Mouse (Mus musculus): ENCODE measurements around the gene Hmga1.

The Hmga1 gene

DNA sequence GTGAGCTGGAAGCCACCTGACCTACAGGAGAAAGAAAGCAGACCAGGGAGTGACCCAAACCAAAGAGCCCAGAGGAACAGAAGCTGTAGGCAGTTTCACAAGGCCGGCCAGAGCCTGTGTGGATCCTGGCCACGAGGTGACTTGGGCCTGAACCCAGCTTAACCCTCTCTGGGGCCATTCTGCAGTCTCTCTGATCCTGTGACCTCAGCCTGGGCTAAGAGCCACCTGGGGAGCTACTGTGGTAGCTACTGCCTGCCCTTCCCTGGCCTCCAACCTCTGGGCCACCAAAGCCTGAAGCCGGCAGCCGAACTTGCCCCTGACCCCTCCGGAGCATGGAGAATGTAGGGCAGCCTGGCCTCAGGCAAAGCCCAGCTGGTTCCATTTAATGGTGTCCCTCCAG is 27.5 kb upstream of the Hmga1 start:
- DNase-seq: no peak

DNA sequence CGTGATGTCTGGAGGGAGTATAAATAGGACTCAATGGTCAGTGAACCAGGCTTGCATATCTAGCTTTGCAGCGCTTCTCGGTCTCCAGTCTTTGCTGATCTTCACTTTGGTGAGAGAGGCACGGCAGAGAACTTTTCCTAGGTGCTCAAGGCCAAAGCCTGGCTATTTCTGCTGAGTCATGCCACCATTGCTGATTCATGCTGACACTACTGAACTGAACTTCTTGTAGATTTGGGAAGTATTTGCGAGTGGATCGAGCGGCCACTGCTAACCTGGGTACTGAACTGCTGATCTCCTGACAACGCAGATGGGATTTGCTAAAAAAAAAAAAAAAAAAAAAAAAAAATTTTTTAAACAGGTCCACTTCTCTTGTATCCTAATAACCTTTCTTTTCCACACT is 24.2 kb upstream of the Hmga1 start:
- peak; percentile 78 for DNase-seq

DNA sequence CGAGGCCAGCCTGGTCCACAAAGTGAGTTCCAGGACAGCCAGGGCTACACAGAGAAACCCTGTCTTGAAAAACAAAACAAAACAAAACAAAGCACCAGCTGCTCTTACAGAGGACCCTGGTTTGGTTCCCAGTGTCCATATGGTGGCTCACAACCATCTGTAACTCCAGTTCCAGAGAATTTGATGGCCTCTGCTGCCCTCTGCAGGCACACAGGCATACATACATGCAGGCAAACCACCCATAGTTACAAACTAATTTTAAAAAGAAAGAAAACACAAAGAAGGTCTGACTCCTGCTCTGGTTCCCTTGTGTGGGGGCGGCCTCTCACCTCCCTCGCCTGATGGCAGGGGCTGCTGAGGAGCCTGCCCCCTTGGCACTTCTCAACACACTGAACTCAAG is 22.9 kb upstream of the Hmga1 start:
- DNase-seq: no peak

DNA sequence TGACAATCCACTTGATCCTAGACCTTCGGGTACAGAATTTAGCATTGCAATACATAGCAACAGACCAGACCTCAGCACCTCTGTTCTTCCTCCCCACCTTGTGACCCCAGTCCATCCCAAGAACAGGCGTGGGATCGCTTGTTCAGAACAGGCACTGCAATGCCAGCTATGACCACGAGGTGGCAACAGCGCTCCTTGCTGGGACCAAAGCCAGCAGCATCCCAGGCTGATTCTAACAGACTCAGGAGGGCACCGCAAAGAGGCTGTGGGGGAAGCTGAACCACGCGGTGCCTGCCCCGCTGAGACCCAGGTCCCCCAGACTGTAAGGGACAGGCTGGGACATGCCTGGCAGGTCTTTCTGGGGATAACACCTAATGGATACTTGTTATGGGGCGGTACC is 21.6 kb upstream of the Hmga1 start:
- peak; percentile 89 for DNase-seq

DNA sequence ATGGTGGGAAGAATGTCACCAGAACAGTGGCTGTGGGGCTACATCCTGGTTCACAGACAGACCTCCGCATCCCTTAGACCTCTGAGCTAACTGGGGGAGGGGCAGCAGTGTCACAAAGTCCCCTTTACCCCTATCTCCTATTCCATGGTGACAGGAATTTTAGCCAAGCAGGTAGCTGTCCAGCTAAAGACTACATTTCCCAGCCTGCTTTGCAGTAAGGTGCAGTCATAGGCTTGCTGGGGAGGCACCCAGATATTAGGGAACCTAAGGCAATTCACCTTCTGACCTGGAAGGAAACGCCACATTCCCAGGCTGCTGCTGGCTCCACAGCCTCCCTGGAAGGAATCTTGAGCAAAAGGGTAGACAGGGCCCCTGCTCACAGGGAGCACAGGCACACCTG is 15.0 kb upstream of the Hmga1 start:
- DNase-seq: no peak

DNA sequence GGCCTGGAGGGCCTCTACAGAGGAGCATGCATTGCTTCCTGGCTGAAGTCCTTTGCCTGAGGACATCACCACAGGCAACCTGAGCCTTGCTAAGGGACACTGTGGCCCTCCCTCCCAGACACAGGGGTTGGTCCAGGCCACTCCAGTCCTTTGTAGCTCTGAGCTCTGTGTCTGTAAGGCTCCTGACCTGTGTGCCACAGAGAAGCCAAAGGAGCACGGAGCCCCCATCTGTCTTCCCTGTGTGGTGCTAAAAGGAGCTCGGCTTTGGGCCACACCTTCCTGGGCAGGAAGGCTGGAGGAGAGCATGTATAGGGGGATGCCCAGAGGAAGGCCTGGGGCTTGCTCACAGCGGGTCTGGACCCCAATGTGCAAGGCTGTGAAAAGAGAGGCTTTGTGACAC is 14.3 kb upstream of the Hmga1 start:
- no peak for DNase-seq

DNA sequence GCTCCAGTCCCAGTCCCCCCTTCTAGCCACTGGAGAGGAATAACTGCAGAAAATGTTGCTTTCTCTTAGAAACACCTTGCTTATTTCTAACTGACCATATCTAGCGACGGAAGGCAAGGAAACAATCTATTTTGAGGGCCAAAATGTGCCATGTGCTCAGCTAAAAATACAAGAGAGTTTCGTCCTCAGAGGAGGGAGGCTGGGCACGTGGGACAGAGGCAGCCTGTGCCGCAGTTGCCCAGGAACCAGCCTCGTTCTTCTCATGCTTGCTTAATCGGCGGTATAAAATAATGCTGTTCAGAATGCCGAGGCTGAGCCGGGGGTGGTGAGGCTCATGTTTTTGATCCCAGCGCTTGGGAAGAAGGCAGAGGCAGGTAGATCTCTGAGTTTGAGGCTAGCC is 11.7 kb upstream of the Hmga1 start:
- no peak for DNase-seq

DNA sequence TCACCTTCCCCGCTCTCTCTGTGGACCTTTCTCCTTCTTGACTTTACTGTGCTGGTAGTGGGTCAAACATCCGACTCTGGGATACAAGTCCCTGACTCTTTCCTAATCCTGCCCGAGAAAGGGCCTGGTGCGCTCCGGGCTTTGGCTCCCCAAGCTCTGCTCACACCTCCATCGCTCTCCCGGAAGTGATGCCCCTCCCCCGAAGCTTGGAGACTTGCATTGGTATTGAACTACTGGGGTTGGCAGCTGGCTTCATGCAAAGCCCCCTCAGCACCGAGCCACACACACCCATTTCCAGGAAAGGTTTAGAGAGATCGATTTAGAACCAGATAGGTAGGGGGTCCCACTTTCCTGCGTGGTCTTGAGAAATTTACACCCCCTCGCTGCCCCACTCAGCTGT is 10.3 kb upstream of the Hmga1 start:
- no peak for DNase-seq

DNA sequence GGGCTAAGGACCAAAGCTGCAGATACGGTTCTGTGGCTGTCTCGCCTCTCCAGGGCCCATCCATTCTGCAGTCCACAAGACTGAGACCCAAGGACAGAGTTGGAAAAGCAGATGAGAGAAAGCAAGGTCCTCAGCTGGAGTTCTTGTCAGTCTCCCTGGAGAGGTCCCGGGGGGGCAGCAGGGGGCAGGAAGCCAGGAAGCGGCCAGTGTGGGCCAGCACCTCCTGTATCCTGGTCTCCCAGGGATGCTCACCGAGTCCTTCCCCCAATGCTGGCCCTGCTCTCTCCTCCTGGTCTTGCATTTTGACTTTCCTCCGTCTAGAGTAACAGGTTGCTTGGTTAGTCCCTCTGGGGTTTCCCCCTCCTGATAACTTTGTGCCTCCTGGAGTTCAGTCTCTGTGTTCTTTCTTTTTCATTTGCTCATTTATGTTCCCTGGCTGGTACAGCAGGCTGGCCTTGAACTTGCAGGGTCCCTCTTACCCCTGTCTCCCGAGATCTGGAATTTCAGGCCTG is 9.7 kb upstream of the Hmga1 start:
- no peak for DNase-seq

DNA sequence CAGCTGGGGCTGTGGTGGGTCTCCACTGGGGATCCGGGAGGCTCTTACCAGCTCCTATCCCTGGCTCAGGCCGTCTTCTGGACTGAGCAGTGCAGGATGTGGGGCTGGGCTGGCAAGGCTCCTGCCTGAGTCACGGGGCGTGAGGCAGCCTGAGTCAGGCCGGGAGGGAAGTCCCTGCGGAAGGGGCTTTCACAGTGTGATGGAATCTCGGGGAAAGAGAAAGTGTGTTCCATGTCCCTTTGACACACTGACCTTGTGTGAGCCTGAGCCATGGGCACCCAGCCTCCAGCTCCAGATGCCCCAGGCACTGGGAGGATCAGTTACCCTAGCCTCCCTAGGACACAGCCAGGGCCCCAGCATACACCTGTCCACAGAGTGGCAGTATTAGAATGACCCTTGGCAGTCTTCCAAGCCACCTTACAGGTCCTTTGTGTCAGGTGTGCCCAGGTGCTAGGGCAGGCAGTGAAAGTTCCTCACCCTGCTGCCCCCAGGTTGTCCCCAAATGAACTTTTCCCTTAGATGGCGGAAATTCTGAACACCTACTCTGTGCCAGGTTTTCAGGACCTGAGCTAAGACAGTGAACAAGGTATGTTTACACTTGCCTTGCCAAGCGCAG is 8.9 kb upstream of the Hmga1 start:
- no peak for DNase-seq

DNA sequence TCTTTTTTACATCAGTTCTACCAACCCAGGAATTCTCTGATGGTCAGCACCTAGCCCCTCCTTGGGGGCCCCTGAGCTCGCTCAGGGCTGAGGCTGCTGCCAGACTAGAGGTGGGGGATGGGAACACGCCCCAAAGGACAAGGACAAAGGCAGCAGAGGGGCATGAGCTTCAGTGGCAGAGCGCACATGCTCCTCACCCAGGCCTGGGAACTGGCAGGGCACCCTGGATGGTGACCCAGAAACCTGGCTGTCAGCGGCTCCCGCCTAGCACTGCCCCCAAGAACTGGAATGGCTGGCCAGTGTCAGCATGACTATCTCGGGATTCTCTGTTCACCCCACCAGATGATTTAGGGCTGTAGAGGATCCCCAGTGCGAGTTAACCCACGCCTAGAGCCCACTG is 7.1 kb upstream of the Hmga1 start:
- no peak for DNase-seq

DNA sequence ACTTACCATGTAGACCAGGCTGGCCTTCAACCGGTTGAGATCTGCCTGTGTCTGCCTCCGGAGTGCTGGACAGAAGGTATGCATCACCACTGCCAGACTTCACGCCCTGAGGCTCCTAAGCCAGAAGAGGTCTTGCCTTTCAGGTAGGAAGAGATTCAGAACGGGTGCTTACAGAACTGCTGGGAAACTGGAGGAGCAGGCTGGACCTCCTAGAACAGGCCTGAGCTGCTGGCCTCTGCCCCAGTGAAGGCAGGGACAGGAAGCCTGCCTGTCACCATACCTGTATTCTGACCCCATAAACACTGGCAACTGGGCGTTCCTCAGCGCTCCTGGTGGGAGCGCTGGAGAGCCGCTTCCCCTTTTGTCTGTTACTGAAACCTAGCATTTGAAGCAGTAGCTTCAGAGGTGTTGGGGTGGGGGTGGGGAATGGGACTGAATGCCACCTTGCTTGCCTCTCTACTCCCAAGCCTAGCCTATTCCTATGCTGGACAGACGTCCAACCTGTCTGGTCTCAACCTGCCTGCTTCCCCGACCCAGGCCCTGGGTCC is 4.8 kb upstream of the Hmga1 start:
- no peak for DNase-seq

DNA sequence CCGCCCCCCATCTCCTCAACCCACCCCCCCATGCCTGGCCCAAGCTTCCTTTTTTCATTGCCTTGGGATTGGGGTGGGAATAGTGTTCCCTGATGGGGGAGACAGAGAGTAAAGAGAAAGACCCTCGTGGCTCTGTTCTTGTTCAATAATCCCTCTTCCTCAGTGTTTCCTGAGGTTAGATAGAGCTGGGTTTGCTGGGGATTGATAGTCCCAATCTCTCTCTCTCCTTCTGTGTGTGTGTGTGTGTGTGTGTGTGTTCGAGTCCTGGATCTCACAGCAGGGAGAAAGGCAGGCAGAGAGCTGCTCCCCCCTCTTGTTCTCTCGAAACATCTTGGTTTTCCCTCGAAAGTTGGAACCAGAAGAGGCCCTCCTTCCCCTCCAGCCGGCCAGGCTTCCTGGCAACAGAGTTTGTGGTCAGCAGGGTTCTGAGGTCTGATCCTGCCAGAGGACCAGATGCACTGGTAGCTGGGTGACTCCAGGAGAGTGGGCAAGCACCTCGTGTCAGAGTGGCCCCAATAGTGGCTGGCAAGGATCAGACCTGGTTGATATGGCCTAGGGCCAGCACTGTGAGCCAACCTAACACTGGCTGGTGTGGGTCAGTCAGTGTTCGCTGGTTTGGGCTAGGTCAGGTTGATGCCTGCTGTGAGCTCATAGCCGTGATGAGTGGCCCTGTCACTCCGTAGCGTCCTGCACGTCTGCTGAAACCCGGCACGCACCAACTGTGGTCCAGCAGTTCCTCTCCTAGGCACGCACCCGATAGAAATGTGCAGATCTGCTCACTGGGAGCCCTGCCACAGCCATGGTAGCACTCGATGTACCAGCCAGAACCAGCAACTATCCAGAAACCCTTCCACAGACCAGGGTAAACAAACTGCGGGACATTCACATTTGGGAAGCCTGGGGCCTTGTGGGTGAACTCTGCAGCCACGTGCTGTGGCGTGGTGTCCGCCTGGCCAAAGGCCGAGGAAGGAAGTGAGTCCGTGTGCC is 3.8 kb upstream of the Hmga1 start:
- DNase-seq: peak; percentile 38

DNA sequence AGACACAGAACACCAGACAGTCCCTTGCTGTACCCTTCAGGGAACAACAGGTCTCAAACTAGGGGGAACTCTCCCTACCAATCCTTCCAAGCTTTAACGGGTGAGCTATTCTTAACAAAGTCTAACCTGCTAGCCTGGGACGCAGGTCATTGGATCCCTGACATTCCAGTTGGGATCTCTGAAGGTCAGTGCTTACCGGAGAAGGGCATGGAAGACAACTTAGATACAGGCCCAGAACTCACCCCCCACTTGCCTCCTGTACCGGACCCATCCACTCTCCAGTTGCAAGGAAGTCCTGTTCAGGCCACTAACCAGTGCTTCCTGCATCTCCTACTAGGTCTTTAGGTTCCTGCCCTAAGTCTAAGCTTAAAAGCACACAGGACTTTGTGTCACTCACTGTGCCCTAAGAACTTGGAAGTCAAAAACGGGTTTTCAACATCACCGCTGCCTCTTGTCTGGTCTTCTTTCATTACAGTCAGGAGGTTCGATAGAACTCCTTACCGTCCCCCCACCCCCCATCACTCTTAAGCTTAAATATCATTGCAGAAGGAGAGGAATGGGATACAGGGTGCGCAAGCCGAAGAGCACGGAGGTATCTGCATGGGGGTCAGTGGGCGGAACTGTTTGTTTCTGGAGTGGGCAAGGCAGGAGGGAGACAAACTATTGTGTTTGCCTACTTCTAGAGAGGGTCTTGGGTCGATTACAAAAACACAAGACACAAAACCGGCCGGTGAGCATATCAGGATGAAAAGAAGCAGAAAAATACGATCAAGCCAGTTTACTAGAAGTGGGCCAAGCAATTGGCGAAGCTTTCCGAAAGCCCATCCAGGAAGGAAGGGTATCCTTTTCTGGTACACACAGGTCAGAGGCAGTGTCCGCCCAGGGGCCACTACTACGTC is 2.0 kb upstream of the Hmga1 start:
- DNase-seq: no peak

DNA sequence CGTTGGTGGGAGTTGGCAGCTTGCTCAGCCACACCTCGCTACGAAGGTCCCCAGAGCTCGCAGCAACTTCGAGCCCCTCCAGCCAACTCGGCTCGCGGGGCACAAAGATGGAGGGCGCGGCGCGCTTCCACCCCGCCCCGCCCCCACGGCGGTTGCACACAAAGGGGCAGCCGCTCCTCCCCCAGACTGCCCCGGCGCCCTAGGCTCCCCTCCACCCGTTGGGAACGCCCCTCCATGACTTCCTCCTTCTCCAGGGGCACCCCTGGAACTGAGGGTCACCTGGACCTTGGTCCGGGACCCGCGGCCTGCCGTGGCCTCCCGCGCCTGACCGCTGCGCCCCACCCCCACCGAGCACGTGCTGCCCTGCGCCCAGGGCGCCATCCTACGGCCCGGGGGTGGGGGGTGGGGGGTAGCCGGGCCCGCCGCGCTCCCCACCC is 1.2 kb upstream of the Hmga1 start:
- peak; percentile 84 for DNase-seq

DNA sequence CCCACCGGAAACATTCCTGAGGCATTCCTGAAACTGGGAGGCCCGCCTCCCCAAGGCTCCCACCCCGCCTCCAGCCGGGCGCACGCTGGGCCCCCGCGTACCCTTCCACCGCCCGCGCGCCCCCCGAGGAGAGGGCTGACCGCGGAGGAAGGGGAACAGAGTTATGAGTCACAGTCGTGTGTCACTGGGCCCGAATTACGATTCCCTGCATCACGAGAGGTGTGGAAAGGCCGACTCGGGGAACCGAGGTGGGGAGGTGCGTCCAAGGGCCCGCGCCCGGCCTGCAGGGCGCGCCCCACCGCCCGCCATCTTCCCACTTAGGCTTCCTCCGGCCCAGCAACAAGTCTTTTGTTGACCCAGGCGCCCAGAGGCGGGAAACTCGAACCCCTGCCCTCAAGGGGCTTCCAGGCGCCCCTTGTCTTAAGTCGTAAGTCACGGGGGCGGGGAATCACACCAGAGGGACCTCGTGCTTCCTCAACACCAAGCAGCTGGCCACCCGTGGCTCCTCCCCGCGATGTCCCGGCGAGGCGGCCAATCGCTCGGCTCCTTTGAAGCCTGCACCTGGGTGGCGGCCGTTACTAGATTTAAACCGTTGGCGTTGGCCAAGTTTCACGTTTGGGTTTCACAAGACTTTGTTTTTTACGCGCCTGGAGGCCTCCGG is 655 bp upstream of the Hmga1 start:
- DNase-seq: peak; percentile 89

DNA sequence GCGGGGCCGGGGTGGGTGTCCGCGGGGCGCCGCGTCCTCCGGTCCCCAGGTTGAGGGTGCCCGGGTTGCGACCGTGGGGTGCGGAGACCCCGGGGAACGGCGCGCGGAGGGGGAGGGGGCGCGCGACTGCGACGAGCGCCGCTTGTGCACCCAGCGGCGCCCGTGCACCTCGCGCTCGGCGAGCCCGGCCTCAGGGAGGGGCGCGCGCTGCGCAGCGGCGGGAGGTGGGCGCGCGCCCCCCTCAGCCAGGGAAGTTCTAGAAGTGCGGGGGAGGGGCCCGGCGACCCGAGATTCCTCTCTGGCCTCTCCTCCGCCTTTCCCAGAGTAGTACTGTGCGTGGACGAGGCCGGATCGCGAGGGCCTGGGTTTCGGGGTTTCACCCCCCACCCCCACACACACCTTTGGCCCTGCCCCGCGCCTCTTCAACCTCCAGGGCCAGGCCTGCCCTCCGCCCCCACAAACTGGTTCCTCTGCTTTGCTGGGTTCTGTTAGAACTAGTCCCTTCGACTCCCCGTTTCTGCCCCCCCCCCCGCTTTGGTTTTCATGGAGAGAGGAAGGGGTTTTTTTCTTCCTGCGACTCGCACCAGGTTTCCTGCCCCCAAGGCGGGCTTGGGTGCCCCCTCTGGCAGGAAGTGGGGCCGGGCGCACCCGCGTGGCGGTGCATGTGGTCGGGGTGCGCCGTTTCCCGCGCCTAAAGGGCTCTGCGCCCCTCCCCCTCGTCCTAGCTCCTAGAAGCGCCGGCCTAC is 1.1 kb downstream of the Hmga1 start:
- peak; percentile 80 for DNase-seq

DNA sequence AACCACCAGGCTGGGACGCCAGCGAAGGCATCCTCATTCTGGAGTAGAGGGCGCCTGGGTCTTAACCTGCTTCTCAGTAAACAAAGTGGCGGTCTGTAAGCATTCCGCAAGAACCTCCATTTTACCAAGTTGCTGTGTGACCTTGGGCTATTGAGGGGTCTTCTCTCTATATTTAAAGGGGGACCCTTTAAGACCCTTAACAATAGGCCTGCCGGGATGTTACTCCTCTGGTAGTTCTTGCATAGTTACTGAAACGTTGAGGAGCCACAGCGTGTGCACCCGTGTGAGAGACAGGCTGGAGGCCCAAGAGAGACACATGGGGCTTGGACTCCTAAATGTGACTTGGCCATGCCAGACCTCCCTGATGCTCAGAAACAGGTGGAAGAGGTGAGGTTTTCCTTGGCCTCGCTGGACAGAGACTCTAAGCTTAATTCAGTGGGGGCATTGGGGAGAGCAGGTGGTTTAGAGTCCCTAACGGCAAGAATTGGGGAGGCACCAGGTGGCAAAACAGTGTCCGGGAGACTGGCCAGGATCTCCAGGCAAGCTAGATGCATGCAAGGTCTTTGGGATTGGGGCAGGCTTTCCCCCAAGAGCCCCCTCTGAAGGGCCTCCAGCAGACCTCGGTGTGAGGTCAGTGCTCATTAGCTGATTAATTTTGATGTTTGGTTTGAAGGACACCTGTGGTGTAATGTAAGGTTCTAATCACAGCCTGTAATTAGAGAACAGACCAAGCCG is 1.8 kb downstream of the Hmga1 start:
- no peak for DNase-seq

DNA sequence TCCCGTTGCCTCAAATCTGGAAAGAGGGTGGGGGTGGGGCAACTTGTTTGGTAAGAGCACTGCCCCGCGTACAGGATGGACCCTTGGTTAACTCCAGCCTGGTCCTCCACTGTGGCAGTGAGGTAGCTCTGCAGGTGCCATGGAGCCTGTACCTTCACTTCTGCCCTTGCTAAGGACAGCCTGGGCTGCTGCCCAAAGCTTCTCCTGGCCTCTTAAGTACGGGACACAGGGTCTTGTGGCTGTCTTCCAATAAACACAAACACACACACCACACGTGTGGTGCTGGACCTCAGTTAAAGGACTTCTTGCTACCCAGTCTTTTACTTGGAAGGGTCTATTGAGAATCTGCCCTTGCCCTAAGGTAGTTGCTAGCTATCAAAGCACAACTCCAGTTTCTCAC is 2.5 kb downstream of the Hmga1 start:
- no peak for DNase-seq

DNA sequence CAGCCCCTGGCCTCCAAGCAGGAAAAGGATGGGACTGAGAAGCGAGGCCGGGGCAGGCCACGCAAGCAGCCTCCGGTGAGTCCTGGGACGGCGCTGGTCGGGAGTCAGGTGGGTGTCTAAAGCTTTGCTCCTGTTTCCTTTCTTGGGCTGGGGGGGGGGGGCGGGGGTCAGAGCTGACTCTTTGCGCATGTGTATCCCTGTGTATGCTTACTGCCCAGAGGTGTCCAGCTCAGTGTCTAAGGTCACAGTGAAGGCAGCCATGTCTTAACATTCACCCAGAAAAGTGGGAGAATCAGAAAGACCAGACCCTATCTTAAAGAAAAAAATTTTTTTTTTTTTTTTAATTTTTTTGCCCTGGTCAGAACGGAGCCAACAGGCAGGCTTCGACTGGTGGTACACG is 3.3 kb downstream of the Hmga1 start:
- DNase-seq: no peak

Measured in liver (tissue).